Mouse (Mus musculus) granulocyte monocyte progenitor cell, adult 5-6 weeks (primary cell): ENCODE results near the gene Olfr1458. TPM values are rescaled to one million over a fixed set of nuclear protein-coding genes. Genes with fewer than 3 reads are reported as not detected.

ENCODE experiments used
- ATAC-seq: replicated peaks from 2 replicates; pipeline ENCODE4 v1.8.0; 2016; ENCODE audit warnings: mild to moderate bottlenecking, moderate TSS enrichment, inconsistent platforms; ENCODE audit not compliant: poor library complexity, severe bottlenecking
- total RNA-seq, 2 experiments: library from RNA; stranded (forward) in 1 of 2; stranded (reverse) in 1 of 2; fragments of 200-712, 200-1000 nt in 1 of 2; fragments of >200 nt in 1 of 2; fragmentation: Nextera tagmentation in 1 of 2; gene quantifications; 2 replicates each; pipeline ENCODE4 v1.2.3; 2014 to 2017

Gene Olfr1458
- total RNA-seq (2014; fragmentation: Nextera tagmentation) (not detected in 2 replicates), total RNA-seq (2017) (not detected in 2 replicates)

DNA sequence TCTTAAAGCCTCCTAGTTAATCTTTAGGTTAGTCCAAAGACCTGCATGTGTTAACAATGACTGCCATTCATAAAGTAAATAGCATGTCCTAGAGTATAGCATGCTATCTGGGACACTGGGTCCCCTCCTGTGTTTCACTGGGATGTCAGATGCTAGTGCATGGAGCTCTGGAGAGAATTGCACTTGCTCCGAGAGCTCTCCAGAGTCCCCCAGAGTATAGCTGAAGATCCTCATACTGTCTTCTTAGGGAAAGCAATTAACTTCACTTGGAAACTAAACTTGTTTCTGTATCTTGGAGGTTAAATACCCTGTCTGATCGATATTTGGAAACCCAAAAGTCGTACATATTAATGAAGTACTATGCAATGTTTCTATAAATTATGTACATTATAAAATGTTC lies at the start of gene Olfr1458:
Olfr1458 (minus strand) TSS at position 101 of the 400 bp plus-strand sequence.
- no peak for ATAC-seq

DNA sequence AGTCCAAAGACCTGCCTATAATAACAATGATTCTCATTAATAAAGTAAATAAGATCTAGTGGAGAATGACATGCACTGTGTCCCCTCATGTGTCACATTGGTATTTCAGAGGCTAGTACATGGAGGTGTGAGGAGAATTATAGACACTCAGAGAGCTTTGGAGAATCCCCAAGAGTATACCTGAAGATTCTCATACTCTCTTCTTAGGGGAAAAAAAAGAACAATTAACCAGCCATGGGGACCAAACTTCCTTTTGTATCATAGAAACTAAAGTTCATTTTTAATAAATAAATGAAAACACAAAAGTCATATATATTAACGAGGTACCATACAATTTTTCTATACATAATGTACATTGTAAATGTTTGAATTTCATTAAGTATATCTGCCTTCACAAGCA lies 42.9 kb upstream of the Olfr1458 start, which contains the start of gene Olfr1459:
Olfr1459 (minus strand) TSS at position 101 of the 400 bp plus-strand sequence.
- no peak for ATAC-seq

DNA sequence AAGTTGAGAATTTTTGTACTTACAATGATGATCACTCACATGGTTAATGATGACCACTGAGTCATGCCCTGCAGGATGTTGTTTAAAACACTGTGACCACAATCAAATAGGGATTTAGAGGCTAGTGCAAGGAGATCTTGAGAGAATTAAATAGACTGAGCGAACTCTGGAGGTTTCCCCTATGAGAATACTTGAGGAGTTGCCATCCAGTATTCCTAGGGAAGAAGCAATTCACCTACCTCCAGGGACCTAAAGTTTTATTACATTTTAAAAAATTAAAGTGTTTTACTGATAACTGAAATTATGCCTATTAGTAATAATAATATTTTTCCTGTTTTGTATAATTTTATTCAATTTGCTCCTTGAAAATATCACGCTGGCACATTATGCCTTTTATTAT lies 8.8 kb downstream of the Olfr1458 start, which contains the start of gene Olfr1457:
Olfr1457 (minus strand) TSS at position 101 of the 400 bp plus-strand sequence.
- ATAC-seq: no peak

DNA sequence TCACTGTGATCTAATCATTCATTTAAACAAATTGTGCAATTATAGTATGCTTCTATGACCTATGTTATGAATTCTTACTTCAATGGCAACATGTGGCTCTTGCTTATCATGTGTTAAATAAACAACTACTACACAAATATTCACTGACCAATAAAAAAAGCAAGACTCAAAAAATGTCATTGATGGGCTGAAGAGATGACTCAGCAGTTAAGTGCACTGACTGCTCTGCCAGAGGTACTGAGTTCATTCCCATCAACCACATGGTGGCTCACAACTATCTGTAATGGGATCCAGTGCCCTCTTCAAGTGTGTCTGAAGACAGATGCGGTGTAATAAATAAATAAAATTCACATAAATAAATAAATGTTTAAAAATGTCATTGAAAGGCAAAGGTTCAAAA lies 12.7 kb downstream of the Olfr1458 start:
- no peak for ATAC-seq

DNA sequence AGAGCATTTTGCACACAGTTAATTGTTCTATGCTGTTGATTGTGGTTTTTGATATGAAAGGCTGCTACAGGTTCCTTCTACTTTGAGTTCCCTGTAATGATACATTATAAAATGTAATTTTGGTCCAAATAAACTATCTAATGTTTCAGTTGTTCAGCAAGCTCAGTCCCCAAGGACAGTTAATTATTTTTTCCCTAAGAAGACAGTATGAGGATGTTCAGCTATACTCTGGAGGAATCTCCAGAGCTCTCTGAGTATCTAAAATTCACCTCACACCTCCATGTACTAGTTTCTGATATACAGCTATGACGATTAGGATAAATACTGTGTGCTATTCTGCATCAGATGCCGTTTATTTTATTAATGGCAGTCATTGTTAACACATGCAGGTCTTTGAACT lies 46.3 kb downstream of the Olfr1458 start, which contains the start of gene Olfr1454:
Olfr1454 (plus strand) TSS at position 301 of the 400 bp plus-strand sequence.
- ATAC-seq: no peak

Other genes with a start within 250 kb of the Olfr1458 start
- not detected in 2 replicates for gene Olfr1444, start 249.5 kb downstream of the Olfr1458 start, total RNA-seq (2014; fragmentation: Nextera tagmentation)
- gene Olfr1444, start 249.5 kb downstream of the Olfr1458 start, total RNA-seq (2017): not detected in 2 replicates
- gene Olfr1445, start 222.9 kb downstream of the Olfr1458 start, total RNA-seq (2014; fragmentation: Nextera tagmentation): not detected in 2 replicates
- gene Olfr1445, start 222.9 kb downstream of the Olfr1458 start, total RNA-seq (2017): not detected in 2 replicates
- gene Olfr1446, start 213.3 kb downstream of the Olfr1458 start, total RNA-seq (2014; fragmentation: Nextera tagmentation): not detected in 2 replicates
- gene Olfr1446, start 213.3 kb downstream of the Olfr1458 start, total RNA-seq (2017): not detected in 2 replicates
- not detected in 2 replicates for gene Olfr1447, start 203.0 kb downstream of the Olfr1458 start, total RNA-seq (2014; fragmentation: Nextera tagmentation)
- gene Olfr1447, start 203.0 kb downstream of the Olfr1458 start, total RNA-seq (2017): not detected in 2 replicates
- not detected in 2 replicates for gene Olfr1448, start 182.4 kb downstream of the Olfr1458 start, total RNA-seq (2014; fragmentation: Nextera tagmentation)
- not detected in 2 replicates for gene Olfr1448, start 182.4 kb downstream of the Olfr1458 start, total RNA-seq (2017)
- not detected in 2 replicates for gene Olfr1449, start 175.9 kb downstream of the Olfr1458 start, total RNA-seq (2014; fragmentation: Nextera tagmentation)
- not detected in 2 replicates for gene Olfr1449, start 175.9 kb downstream of the Olfr1458 start, total RNA-seq (2017)
- not detected in 2 replicates for gene Olfr1450, start 156.5 kb downstream of the Olfr1458 start, total RNA-seq (2014; fragmentation: Nextera tagmentation)
- gene Olfr1450, start 156.5 kb downstream of the Olfr1458 start, total RNA-seq (2017): not detected in 2 replicates
- not detected in 2 replicates for gene Olfr1451, start 111.8 kb downstream of the Olfr1458 start, total RNA-seq (2014; fragmentation: Nextera tagmentation)
- gene Olfr1451, start 111.8 kb downstream of the Olfr1458 start, total RNA-seq (2017): not detected in 2 replicates
- gene Olfr1453, start 78.4 kb downstream of the Olfr1458 start, total RNA-seq (2014; fragmentation: Nextera tagmentation): not detected in 2 replicates
- not detected in 2 replicates for gene Olfr1453, start 78.4 kb downstream of the Olfr1458 start, total RNA-seq (2017)
- gene Olfr1454, start 46.2 kb downstream of the Olfr1458 start, total RNA-seq (2014; fragmentation: Nextera tagmentation): not detected in 2 replicates
- not detected in 2 replicates for gene Olfr1454, start 46.2 kb downstream of the Olfr1458 start, total RNA-seq (2017)
- gene Olfr1457, start 8.9 kb downstream of the Olfr1458 start, total RNA-seq (2014; fragmentation: Nextera tagmentation): not detected in 2 replicates
- not detected in 2 replicates for gene Olfr1457, start 8.9 kb downstream of the Olfr1458 start, total RNA-seq (2017)
- not detected in 2 replicates for gene Olfr1459, start 42.8 kb upstream of the Olfr1458 start, total RNA-seq (2014; fragmentation: Nextera tagmentation)
- gene Olfr1459, start 42.8 kb upstream of the Olfr1458 start, total RNA-seq (2017): not detected in 2 replicates
- gene Olfr1461, start 56.2 kb upstream of the Olfr1458 start, total RNA-seq (2014; fragmentation: Nextera tagmentation): not detected in 2 replicates
- not detected in 2 replicates for gene Olfr1461, start 56.2 kb upstream of the Olfr1458 start, total RNA-seq (2017)
- not detected in 2 replicates for gene Olfr1462, start 79.0 kb upstream of the Olfr1458 start, total RNA-seq (2014; fragmentation: Nextera tagmentation)
- not detected in 2 replicates for gene Olfr1462, start 79.0 kb upstream of the Olfr1458 start, total RNA-seq (2017)
- gene Olfr1463, start 124.6 kb upstream of the Olfr1458 start, total RNA-seq (2014; fragmentation: Nextera tagmentation): not detected in 2 replicates
- gene Olfr1463, start 124.6 kb upstream of the Olfr1458 start, total RNA-seq (2017): not detected in 2 replicates
- not detected in 2 replicates for gene Olfr1465, start 208.8 kb upstream of the Olfr1458 start, total RNA-seq (2014; fragmentation: Nextera tagmentation)
- not detected in 2 replicates for gene Olfr1465, start 208.8 kb upstream of the Olfr1458 start, total RNA-seq (2017)
- not detected in 2 replicates for gene Olfr1466, start 232.1 kb upstream of the Olfr1458 start, total RNA-seq (2014; fragmentation: Nextera tagmentation)
- gene Olfr1466, start 232.1 kb upstream of the Olfr1458 start, total RNA-seq (2017): not detected in 2 replicates